Mouse (Mus musculus) liver (tissue): ENCODE data around the gene Pip4k2c.

ENCODE experiments used
- DNase-seq: peaks from one replicate; pipeline ENCODE4 v3.0.0-alpha.2; 2020; ENCODE audit warnings: mixed read lengths

Gene Pip4k2c

GRCm38 (mm10) chr10:127188079-127188453 lies 23.3 kb downstream of the Pip4k2c start:
- no peak for DNase-seq

- DNase-seq: no peak
Measured at GRCm38 (mm10) chr10:127187371-127188078, 23.9 kb downstream of the Pip4k2c start.

GRCm38 (mm10) chr10:127186451-127186850 lies 24.9 kb downstream of the Pip4k2c start:
- no peak for DNase-seq

GRCm38 (mm10) chr10:127185506-127185905 lies 25.9 kb downstream of the Pip4k2c start:
- DNase-seq: no peak

GRCm38 (mm10) chr10:127185101-127185500 lies 26.3 kb downstream of the Pip4k2c start:
- DNase-seq: no peak

GRCm38 (mm10) chr10:127183759-127184158 lies 27.6 kb downstream of the Pip4k2c start:
- peak; percentile 71 for DNase-seq

- no peak for DNase-seq
Measured at GRCm38 (mm10) chr10:127182624-127183023, 28.8 kb downstream of the Pip4k2c start.

GRCm38 (mm10) chr10:127181566-127181965 lies 29.8 kb downstream of the Pip4k2c start:
- DNase-seq: no peak

- DNase-seq: no peak
Measured at GRCm38 (mm10) chr10:127180695-127181047, 30.7 kb downstream of the Pip4k2c start.

GRCm38 (mm10) chr10:127179871-127180694 lies 31.3 kb downstream of the Pip4k2c start, which contains the start of gene Slc26a10:
Gene Slc26a10, minus strand, starts transcription at chr10:127180645.
- no peak for DNase-seq

- DNase-seq: peak; percentile 16
Measured at GRCm38 (mm10) chr10:127178286-127179027, 32.9 kb downstream of the Pip4k2c start.

- DNase-seq: peak; percentile 82
Measured at GRCm38 (mm10) chr10:127177719-127178118, 33.7 kb downstream of the Pip4k2c start.

GRCm38 (mm10) chr10:127177235-127177634 lies 34.1 kb downstream of the Pip4k2c start:
- DNase-seq: peak; percentile 1

GRCm38 (mm10) chr10:127176756-127177155 lies 34.6 kb downstream of the Pip4k2c start:
- no peak for DNase-seq

GRCm38 (mm10) chr10:127176228-127176627 lies 35.2 kb downstream of the Pip4k2c start:
- DNase-seq: no peak

- no peak for DNase-seq
Measured at GRCm38 (mm10) chr10:127174170-127174569, 37.2 kb downstream of the Pip4k2c start.

- no peak for DNase-seq
Measured at GRCm38 (mm10) chr10:127173148-127174065, 38.0 kb downstream of the Pip4k2c start.

GRCm38 (mm10) chr10:127171631-127172200 lies 39.7 kb downstream of the Pip4k2c start:
- no peak for DNase-seq

- DNase-seq: peak; percentile 84
Measured at GRCm38 (mm10) chr10:127170837-127171272, 40.5 kb downstream of the Pip4k2c start.

- DNase-seq: peak; percentile 67
Measured at GRCm38 (mm10) chr10:127170002-127170401, 41.4 kb downstream of the Pip4k2c start.

- DNase-seq: no peak
Measured at GRCm38 (mm10) chr10:127167614-127168192, 43.7 kb downstream of the Pip4k2c start.
